Mouse (Mus musculus): ENCODE results near the gene Dnajc16.

- TF ChIP-seq CTCF (IDR thresholded peaks at IDR 0.05; ENCODE audit: low read depth, low read length), result no peak
- TF ChIP-seq POLR2A (IDR thresholded peaks at IDR 0.05; ENCODE audit: insufficient read depth, low read length), result no peak
These were observed 61.5 kb downstream of the Dnajc16 start for GRCm38 (mm10) chr4:141729266-141729665.

Measured in ES-Bruce4 (cell line).